Mouse (Mus musculus) MEL (cell line): ENCODE results near the gene Usp15. TPM values are rescaled to one million over a fixed set of nuclear protein-coding genes. Genes with fewer than 3 reads are reported as not detected.

Experiments used
- DNase-seq: peaks from one replicate; pipeline ENCODE4 v3.0.0; 2011; ENCODE audit warnings: low read depth, low spot score
- H3K27ac ChIP-seq: 2 replicates; pipeline ENCODE4 v1.5.1; 2012; ENCODE audit warnings: low read depth, mild to moderate bottlenecking, control low read depth, low read length, moderate library complexity; ENCODE audit not compliant: control insufficient read depth
- H3K27me3 ChIP-seq, 2 experiments: fragments of 150-350 bp in 1 of 2; sonication (generic) in 1 of 2; 2 replicates each; pipeline ENCODE4 v1.6.1; 2012; ENCODE audit warnings: low read length in 2 of 2, mild to moderate bottlenecking in 2 of 2, improper control_type of control experiment in 1 of 2, moderate library complexity in 1 of 2; ENCODE audit not compliant: insufficient read depth in 2 of 2, control insufficient read depth in 1 of 2
- H3K36me3 ChIP-seq, 2 experiments: 2 replicates each; pipeline ENCODE4 v1.6.1; 2012 to 2014; ENCODE audit warnings: low read length in 2 of 2, improper control_type of control experiment in 1 of 2, inconsistent platforms in 1 of 2, mild to moderate bottlenecking in 1 of 2; ENCODE audit not compliant: insufficient read depth in 2 of 2, control insufficient read depth in 1 of 2
- H3K4me1 ChIP-seq, 2 experiments: fragments of 150-350 bp in 1 of 2; sonication (generic) in 1 of 2; 2 replicates each; pipeline ENCODE4 v1.6.1; 2012; ENCODE audit warnings: low read length in 2 of 2, improper control_type of control experiment in 1 of 2, mild to moderate bottlenecking in 1 of 2; ENCODE audit not compliant: insufficient read depth in 2 of 2, control insufficient read depth in 1 of 2
- H3K4me3 ChIP-seq, 2 experiments: fragments of 150-350 bp in 1 of 2; sonication (generic) in 1 of 2; 2 replicates each; pipeline ENCODE4 v1.5.1; 2012; ENCODE audit warnings: low read depth in 2 of 2, low read length in 2 of 2, mild to moderate bottlenecking in 2 of 2, moderate library complexity in 2 of 2, control low read depth in 1 of 2, improper control_type of control experiment in 1 of 2; ENCODE audit not compliant: control insufficient read depth in 1 of 2, insufficient read depth in 1 of 2
- H3K79me2 ChIP-seq: 2 replicates; pipeline ENCODE4 v1.6.1; 2012; ENCODE audit warnings: mild to moderate bottlenecking, low read length, moderate library complexity; ENCODE audit not compliant: control insufficient read depth, poor library complexity, insufficient read depth
- H3K9ac ChIP-seq: 2 replicates; pipeline ENCODE4 v1.6.1; 2012; ENCODE audit warnings: low read depth, mild to moderate bottlenecking, control low read depth, low read length, moderate library complexity; ENCODE audit not compliant: control insufficient read depth, poor library complexity, severe bottlenecking
- H3K9me3 ChIP-seq: fragments of 150-350 bp; sonication (generic); replicated peaks from 2 replicates; pipeline ENCODE4 v1.6.1; 2012; ENCODE audit warnings: mild to moderate bottlenecking, low read length, improper control_type of control experiment, moderate library complexity; ENCODE audit not compliant: insufficient read depth
- BHLHE40 ChIP-seq: IDR thresholded peaks from 2 replicates; pipeline ENCODE4 v1.6.1; 2012; ENCODE audit warnings: low read depth, mild to moderate bottlenecking, inconsistent platforms, low read length, improper control_type of control experiment, borderline replicate concordance
- CHD2 ChIP-seq: IDR thresholded peaks from 2 replicates; pipeline ENCODE4 v1.6.1; 2011; ENCODE audit warnings: low read length, improper control_type of control experiment
- CTCF ChIP-seq, 3 experiments: IDR thresholded peaks in 2 of 3; conservative IDR thresholded peaks in 1 of 3; 2 replicates each; pipeline ENCODE4 v1.5.1; 2011 to 2012; ENCODE audit warnings: low read length in 3 of 3, low read depth in 2 of 3, mild to moderate bottlenecking in 2 of 3, improper control_type of control experiment in 1 of 3, inconsistent platforms in 1 of 3, mixed read lengths in 1 of 3, moderate library complexity in 1 of 3; ENCODE audit not compliant: control insufficient read depth in 1 of 3, insufficient read depth in 1 of 3, poor library complexity in 1 of 3, severe bottlenecking in 1 of 3
- E2F4 ChIP-seq: IDR thresholded peaks from 2 replicates; pipeline ENCODE4 v1.6.1; 2011; ENCODE audit warnings: low read depth, low read length, improper control_type of control experiment, borderline replicate concordance
- ELF1 ChIP-seq: IDR thresholded peaks from 2 replicates; pipeline ENCODE4 v1.6.1; 2014; ENCODE audit warnings: low read depth, mild to moderate bottlenecking, inconsistent platforms, low read length, improper control_type of control experiment, moderate library complexity
- GABPA ChIP-seq: IDR thresholded peaks from 2 replicates; pipeline ENCODE4 v1.6.1; 2012; ENCODE audit warnings: low read depth, mild to moderate bottlenecking, inconsistent platforms, low read length, improper control_type of control experiment, moderate library complexity
- HCFC1 ChIP-seq: IDR thresholded peaks from 2 replicates; pipeline ENCODE4 v1.6.1; 2012; ENCODE audit warnings: low read depth, mild to moderate bottlenecking, inconsistent platforms, low read length, improper control_type of control experiment, moderate library complexity
- JUND ChIP-seq: IDR thresholded peaks from 2 replicates; pipeline ENCODE4 v1.6.1; 2011; ENCODE audit warnings: low read depth, mild to moderate bottlenecking, improper control_type of control experiment, low read length
- MAX ChIP-seq: IDR thresholded peaks from 2 replicates; pipeline ENCODE4 v1.6.1; 2011; ENCODE audit warnings: low read length, improper control_type of control experiment
- MAZ ChIP-seq: IDR thresholded peaks from 2 replicates; pipeline ENCODE4 v1.6.1; 2012; ENCODE audit warnings: low read depth, mild to moderate bottlenecking, inconsistent platforms, low read length, improper control_type of control experiment
- MXI1 ChIP-seq: IDR thresholded peaks from 2 replicates; pipeline ENCODE4 v1.6.1; 2011; ENCODE audit warnings: mild to moderate bottlenecking, low read depth, low read length, improper control_type of control experiment
- NELFE ChIP-seq: IDR thresholded peaks from 2 replicates; pipeline ENCODE4 v1.6.1; 2011; ENCODE audit warnings: low read depth, low read length, improper control_type of control experiment
- POLR2AphosphoS2 ChIP-seq: IDR thresholded peaks from 2 replicates; pipeline ENCODE4 v1.6.1; 2011; ENCODE audit warnings: low read length, improper control_type of control experiment
- POLR2AphosphoS5 ChIP-seq: IDR thresholded peaks from 2 replicates; pipeline ENCODE4 v1.6.1; 2012; ENCODE audit warnings: low read depth, borderline replicate concordance, mild to moderate bottlenecking, inconsistent platforms, low read length, moderate library complexity, mixed read lengths
- RAD21 ChIP-seq: IDR thresholded peaks from 2 replicates; pipeline ENCODE4 v1.6.1; 2011; ENCODE audit warnings: mild to moderate bottlenecking, low read depth, low read length, improper control_type of control experiment
- SIN3A ChIP-seq: IDR thresholded peaks from 2 replicates; pipeline ENCODE4 v1.6.1; 2012; ENCODE audit warnings: low read length, improper control_type of control experiment, inconsistent platforms
- SMC3 ChIP-seq: IDR thresholded peaks from 2 replicates; pipeline ENCODE4 v1.6.1; 2011; ENCODE audit warnings: low read depth, low read length, improper control_type of control experiment
- TAL1 ChIP-seq: IDR thresholded peaks from 2 replicates; pipeline ENCODE4 v1.6.1; 2012; ENCODE audit warnings: mild to moderate bottlenecking, inconsistent platforms, low read length, moderate library complexity, mixed read lengths
- TBP ChIP-seq: IDR thresholded peaks from 2 replicates; pipeline ENCODE4 v1.8.0; 2011; ENCODE audit warnings: low read depth, low read length, improper control_type of control experiment
- UBTF ChIP-seq: IDR thresholded peaks from 2 replicates; pipeline ENCODE4 v1.6.1; 2012; ENCODE audit warnings: low read depth, mild to moderate bottlenecking, inconsistent platforms, low read length, improper control_type of control experiment, moderate library complexity, borderline replicate concordance; ENCODE audit not compliant: insufficient read depth
- USF1 ChIP-seq: IDR thresholded peaks from 2 replicates; pipeline ENCODE4 v1.6.1; 2014; ENCODE audit warnings: low read depth, mild to moderate bottlenecking, inconsistent platforms, low read length, improper control_type of control experiment, moderate library complexity
- ZKSCAN1 ChIP-seq: IDR thresholded peaks from 2 replicates; pipeline ENCODE4 v1.6.1; 2012; ENCODE audit warnings: low read depth, mild to moderate bottlenecking, inconsistent platforms, low read length, improper control_type of control experiment, moderate library complexity
- ZMIZ1 ChIP-seq: IDR thresholded peaks from 2 replicates; pipeline ENCODE4 v1.6.1; 2012; ENCODE audit warnings: low read depth, mild to moderate bottlenecking, inconsistent platforms, low read length, improper control_type of control experiment, moderate library complexity
- ZNF384 ChIP-seq: IDR thresholded peaks from 2 replicates; pipeline ENCODE4 v1.6.1; 2012; ENCODE audit warnings: low read depth, mild to moderate bottlenecking, inconsistent platforms, low read length, improper control_type of control experiment
- polyA plus RNA-seq, 2 experiments: library from polyadenylated mRNA; stranded (reverse) in 1 of 2; unstranded in 1 of 2; fragments of >175 nt in 1 of 2; fragments of >200 nt in 1 of 2; gene quantifications; 2 replicates each; pipeline versions ENCODE4 v1.2.1 to v1.2.4; 2012; ENCODE audit warnings: low replicate concordance in 2 of 2, low read depth in 1 of 2; ENCODE audit not compliant: insufficient read length in 2 of 2, insufficient read depth in 1 of 2, missing spikeins in 1 of 2
- total RNA-seq: library from RNA; depleted of rRNA; stranded (reverse); fragments of 300-350 nt; gene quantifications from 2 replicates; pipeline ENCODE4 v1.2.3, GENCODE M21; 2012

Gene Usp15
- total and polyA plus RNA-seq, 3 experiments, result 98.2 to 150 (median 117) TPM

GRCm38 (mm10) chr10:123075751-123076242 is 121.0 kb downstream of the Usp15 start:
- no peak overlapping the region for H3K27ac ChIP-seq
- H3K4me3 ChIP-seq, result peak overlapping the region; percentile 80 to 95
- H3K27me3 ChIP-seq, result no peaks in the 10 kb centered on the region; a peak in 1 of 4 replicates
- peaks cover 4 to 9% of the 10 kb centered on the region in 2 experiments for H3K4me1 ChIP-seq
- peak; percentile 37 for DNase-seq
- no peaks in the 10 kb centered on the region for H3K9me3 ChIP-seq
- peak overlapping the region; percentile 91 for H3K9ac ChIP-seq
- TF ChIP-seq SMC3 (no peak), MXI1 (no peak), CHD2 (no peak), ELF1 (no peak), GABPA (no peak), HCFC1 (no peak), JUND (no peak), ZMIZ1 (no peak)
- peaks cover 0 to 11% of the 10 kb centered on the region in 2 experiments; a peak in 3 of 4 replicates for H3K36me3 ChIP-seq
- peaks cover 25% of the 10 kb centered on the region for H3K79me2 ChIP-seq

GRCm38 (mm10) chr10:123071997-123072396 is 124.8 kb downstream of the Usp15 start:
- DNase-seq, result no peak
- peaks cover 4 to 8% of the 10 kb centered on the region in 2 experiments for H3K4me1 ChIP-seq
- TF ChIP-seq UBTF (no peak), POLR2AphosphoS2 (no peak), RAD21 (no peak), ZNF384 (no peak), NELFE (no peak), BHLHE40 (no peak), TAL1 (no peak), USF1 (no peak), TBP (no peak), MAX (no peak), CHD2 (no peak), MXI1 (no peak), SIN3A (no peak), POLR2AphosphoS5 (no peak), MAZ (no peak), CTCF (IDR thresholded peaks at IDR 0.05 in 2 of 3, conservative IDR thresholded peaks at IDR 0.05 in 1 of 3; ENCODE audit: control insufficient read depth in 1 of 3, insufficient read depth in 1 of 3, low read depth in 2 of 3, low read length in 3 of 3, poor library complexity in 1 of 3, severe bottlenecking in 1 of 3) (no peak), ZKSCAN1 (no peak), E2F4 (no peak)
- peaks cover 0 to 8% of the 10 kb centered on the region in 2 experiments; a peak in 3 of 4 replicates for H3K36me3 ChIP-seq
- H3K27me3 ChIP-seq, result no peaks in the 10 kb centered on the region
- H3K27ac ChIP-seq, result no peak overlapping the region
- no peak overlapping the region for H3K9ac ChIP-seq
- H3K4me3 ChIP-seq, result no peak overlapping the region
- no peaks in the 10 kb centered on the region for H3K9me3 ChIP-seq
- peaks cover 25% of the 10 kb centered on the region for H3K79me2 ChIP-seq
